Mouse (Mus musculus): ENCODE data around the gene Faf1.

DNA sequence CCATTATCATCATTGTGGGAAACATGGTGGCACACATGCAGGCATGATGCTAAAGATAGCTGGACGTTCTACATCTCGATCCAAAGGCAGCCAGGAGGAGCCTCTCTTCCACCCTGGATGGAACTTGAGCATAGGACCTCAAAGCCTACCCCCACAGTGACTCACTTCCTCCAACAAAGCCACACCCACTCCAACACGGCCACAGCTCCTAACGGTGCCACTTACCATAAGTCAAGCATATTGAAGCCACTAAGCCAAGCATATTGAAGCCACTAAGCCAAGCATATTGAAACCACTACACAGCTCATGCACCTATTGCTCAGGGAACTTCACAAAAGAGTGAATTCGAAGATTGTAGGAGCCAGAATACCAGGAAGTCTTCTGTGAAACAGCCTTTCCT lies 27.1 kb upstream of the Faf1 start:
- no peak for TF ChIP-seq POLR2A (IDR thresholded peaks at IDR 0.05; ENCODE audit: control insufficient read depth, extremely low read depth, insufficient read depth, low read length, poor library complexity)
- no peak for TF ChIP-seq CTCF (IDR thresholded peaks at IDR 0.05; ENCODE audit: borderline replicate concordance, control insufficient read depth, extremely low read depth, insufficient read depth, low read length, poor library complexity)
